Mouse (Mus musculus): ENCODE measurements at regions not wholly inside any gene's neighbourhood (a gene's known extent, or its start where the extent isn't known, plus 50 kb on each side); places are given as distances from the start of the nearest gene placed in this dataset.

GRCm38 (mm10) chr12:65413034-65413700 lies 187.8 kb downstream of the Wdr20rt start:
- no peaks in the 10 kb centered on the region for H3K9me3 ChIP-seq (ENCODE audit: control insufficient read depth)
- TF ChIP-seq CTCF (IDR thresholded peaks at IDR 0.05; ENCODE audit: low read depth): no peak
- no peak overlapping the region for H3K27ac ChIP-seq (ENCODE audit: low read depth, low read length)
- H3K4me2 ChIP-seq (replicated peaks; ENCODE audit: low read depth): no peak overlapping the region
- no peaks in the 10 kb centered on the region for H3K36me3 ChIP-seq (ENCODE audit: control insufficient read depth, insufficient read depth)
- no peak overlapping the region for H3K4me3 ChIP-seq (ENCODE audit: low read depth, low read length)
- no peak overlapping the region for H3K9ac ChIP-seq (ENCODE audit: low read depth, low read length)
- 61% methylated on average over 9 of the region's 9 CpGs for WGBS
- H3K4me1 ChIP-seq (replicated peaks; ENCODE audit: control insufficient read depth, insufficient read depth, low read length): no peaks in the 10 kb centered on the region; the same call in 1 of the 2 replicates
- no peaks in the 10 kb centered on the region for H3K27me3 ChIP-seq (replicated peaks; ENCODE audit: control insufficient read depth, insufficient read depth, low read length)
- no peak for ATAC-seq

- H3K36me3 ChIP-seq (ENCODE audit: control insufficient read depth, insufficient read depth): no peaks in the 10 kb centered on the region
- TF ChIP-seq CTCF (IDR thresholded peaks at IDR 0.05; ENCODE audit: low read depth): no peak
- 72% methylated on average over 4 of the region's 4 CpGs for WGBS
- H3K9me3 ChIP-seq (ENCODE audit: control insufficient read depth): no peaks in the 10 kb centered on the region
- no peaks in the 10 kb centered on the region for H3K27me3 ChIP-seq (replicated peaks; ENCODE audit: control insufficient read depth, insufficient read depth, low read length)
- no peaks in the 10 kb centered on the region; the same call in 1 of the 2 replicates for H3K4me1 ChIP-seq (replicated peaks; ENCODE audit: control insufficient read depth, insufficient read depth, low read length)
- no peak overlapping the region for H3K4me2 ChIP-seq (replicated peaks; ENCODE audit: low read depth)
- no peak overlapping the region for H3K27ac ChIP-seq (ENCODE audit: low read depth, low read length)
- ATAC-seq: no peak
- H3K4me3 ChIP-seq (ENCODE audit: low read depth, low read length): no peak overlapping the region
- no peak overlapping the region for H3K9ac ChIP-seq (ENCODE audit: low read depth, low read length)
Observed at GRCm38 (mm10) chr12:65414393-65414792, 189.1 kb downstream of the Wdr20rt start.

- ATAC-seq: no peak
- 38% methylated on average over 5 of the region's 5 CpGs for WGBS
- no peaks in the 10 kb centered on the region for H3K27me3 ChIP-seq (replicated peaks; ENCODE audit: control insufficient read depth, insufficient read depth, low read length)
- H3K4me3 ChIP-seq (ENCODE audit: low read depth, low read length): no peak overlapping the region
- H3K4me2 ChIP-seq (replicated peaks; ENCODE audit: low read depth): no peak overlapping the region
- no peak for TF ChIP-seq CTCF (IDR thresholded peaks at IDR 0.05; ENCODE audit: low read depth)
- H3K9ac ChIP-seq (ENCODE audit: low read depth, low read length): no peak overlapping the region
- H3K4me1 ChIP-seq (replicated peaks; ENCODE audit: control insufficient read depth, insufficient read depth, low read length): no peaks in the 10 kb centered on the region; the same call in 1 of the 2 replicates
- no peaks in the 10 kb centered on the region for H3K9me3 ChIP-seq (ENCODE audit: control insufficient read depth)
- no peak overlapping the region for H3K27ac ChIP-seq (ENCODE audit: low read depth, low read length)
- H3K36me3 ChIP-seq (ENCODE audit: control insufficient read depth, insufficient read depth): no peaks in the 10 kb centered on the region
Observed at GRCm38 (mm10) chr12:65416909-65417308, 191.6 kb downstream of the Wdr20rt start.

GRCm38 (mm10) chr12:65420127-65420526 lies 194.8 kb downstream of the Wdr20rt start:
- ATAC-seq: no peak
- WGBS: 60% methylated on average over 7 of the region's 7 CpGs
- Histone ChIP-seq H3K4me3 (ENCODE audit: low read depth, low read length) (no peak overlapping the region), H3K36me3 (ENCODE audit: control insufficient read depth, insufficient read depth) (no peaks in the 10 kb centered on the region), H3K9me3 (ENCODE audit: control insufficient read depth) (no peaks in the 10 kb centered on the region), H3K4me2 (replicated peaks; ENCODE audit: low read depth) (no peak overlapping the region), H3K27me3 (replicated peaks; ENCODE audit: control insufficient read depth, insufficient read depth, low read length) (no peaks in the 10 kb centered on the region), H3K9ac (ENCODE audit: low read depth, low read length) (no peak overlapping the region), H3K27ac (ENCODE audit: low read depth, low read length) (no peak overlapping the region), H3K4me1 (replicated peaks; ENCODE audit: control insufficient read depth, insufficient read depth, low read length) (no peaks in the 10 kb centered on the region)
- TF ChIP-seq CTCF (IDR thresholded peaks at IDR 0.05; ENCODE audit: low read depth): no peak

- Histone ChIP-seq H3K27me3 (replicated peaks; ENCODE audit: control insufficient read depth, insufficient read depth, low read length) (no peaks in the 10 kb centered on the region), H3K9me3 (ENCODE audit: control insufficient read depth) (no peaks in the 10 kb centered on the region), H3K27ac (ENCODE audit: low read depth, low read length) (no peak overlapping the region), H3K9ac (ENCODE audit: low read depth, low read length) (no peak overlapping the region), H3K4me1 (replicated peaks; ENCODE audit: control insufficient read depth, insufficient read depth, low read length) (no peaks in the 10 kb centered on the region), H3K4me3 (ENCODE audit: low read depth, low read length) (no peak overlapping the region), H3K36me3 (ENCODE audit: control insufficient read depth, insufficient read depth) (no peaks in the 10 kb centered on the region), H3K4me2 (replicated peaks; ENCODE audit: low read depth) (no peak overlapping the region)
- WGBS: 93% methylated on average over 2 of the region's 2 CpGs
- TF ChIP-seq CTCF (IDR thresholded peaks at IDR 0.05; ENCODE audit: low read depth): no peak
- no peak for ATAC-seq
Observed at GRCm38 (mm10) chr12:65424506-65424905, 199.2 kb downstream of the Wdr20rt start.

- no peak for ATAC-seq
- no peaks in the 10 kb centered on the region for H3K9me3 ChIP-seq (ENCODE audit: control insufficient read depth)
- H3K4me2 ChIP-seq (replicated peaks; ENCODE audit: low read depth): no peak overlapping the region
- H3K4me3 ChIP-seq (ENCODE audit: low read depth, low read length): no peak overlapping the region
- no peak overlapping the region for H3K9ac ChIP-seq (ENCODE audit: low read depth, low read length)
- TF ChIP-seq CTCF (IDR thresholded peaks at IDR 0.05; ENCODE audit: low read depth): no peak
- no peaks in the 10 kb centered on the region for H3K36me3 ChIP-seq (ENCODE audit: control insufficient read depth, insufficient read depth)
- WGBS: 94% methylated on average over 2 of the region's 2 CpGs
- H3K27ac ChIP-seq (ENCODE audit: low read depth, low read length): no peak overlapping the region
- H3K27me3 ChIP-seq (replicated peaks; ENCODE audit: control insufficient read depth, insufficient read depth, low read length): no peaks in the 10 kb centered on the region
- no peaks in the 10 kb centered on the region for H3K4me1 ChIP-seq (replicated peaks; ENCODE audit: control insufficient read depth, insufficient read depth, low read length)
Observed at GRCm38 (mm10) chr12:65425440-65425839, 200.1 kb downstream of the Wdr20rt start.

All from intestine, postnatal 0 days (tissue).